Mouse (Mus musculus) lung, postnatal 36 days (tissue): Measurements from ENCODE around the gene Slc43a3.

Source experiments
- DNase-seq: peaks from one replicate; pipeline ENCODE4 v3.0.0; 2022; ENCODE audit warnings: mixed read lengths

Slc43a3 gene

DNA sequence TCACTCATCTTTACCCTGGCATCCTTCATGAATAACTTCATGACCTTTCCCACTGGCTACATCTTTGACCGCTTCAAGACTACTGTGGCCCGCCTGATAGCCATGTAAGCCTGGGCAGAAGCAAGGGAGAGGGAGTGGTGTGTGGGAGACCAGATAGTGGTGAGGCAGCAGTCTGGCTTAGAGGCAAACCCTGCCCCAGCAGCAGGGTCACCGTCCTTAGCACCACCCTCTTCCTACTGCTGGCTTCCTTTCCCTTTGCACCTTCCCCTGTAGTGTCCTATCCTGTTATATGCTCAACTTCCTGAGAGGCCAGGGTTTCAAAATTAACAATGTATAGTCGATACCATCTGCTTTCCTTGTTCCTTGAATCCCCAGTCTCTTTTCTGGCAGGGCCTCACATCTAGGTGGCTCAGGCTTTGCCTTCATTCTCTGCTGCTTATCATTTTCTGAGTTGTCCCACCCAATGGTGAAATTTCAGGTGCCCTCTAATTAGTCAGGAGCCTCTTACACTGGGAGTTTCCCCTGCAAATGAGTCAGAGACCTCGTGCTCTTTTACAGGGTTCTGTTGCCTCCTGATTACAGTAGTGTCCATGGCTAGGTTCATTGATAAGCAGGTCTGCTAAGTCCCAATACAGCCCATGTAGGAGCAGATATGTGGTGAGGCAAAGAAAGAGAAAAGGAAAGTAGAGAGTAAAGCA lies 2.0 kb downstream of the Slc43a3 start:
- peak; percentile 72 for DNase-seq

- DNase-seq: no peak
Observed at GRCm38 (mm10) chr2:84939306-84939705, 2.9 kb downstream of the Slc43a3 start.

DNA sequence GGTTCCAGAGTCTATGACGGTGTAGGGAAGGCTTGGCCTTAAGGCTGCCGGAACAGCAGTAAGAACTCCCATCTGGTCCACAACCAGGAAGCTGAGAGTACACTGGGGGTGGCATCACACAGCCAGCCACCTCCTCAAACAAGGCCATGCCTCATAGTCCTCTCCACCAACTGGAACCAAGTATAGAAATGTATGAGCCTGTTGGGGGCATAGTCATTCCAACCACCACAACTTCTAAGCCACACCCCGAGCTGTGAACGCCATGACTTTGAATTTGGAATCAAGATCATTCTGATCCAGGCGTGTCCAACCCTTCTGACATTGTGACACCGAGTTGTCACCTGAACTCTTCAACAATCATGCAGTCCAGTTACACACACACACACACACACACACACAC lies 3.3 kb downstream of the Slc43a3 start:
- DNase-seq: no peak

DNA sequence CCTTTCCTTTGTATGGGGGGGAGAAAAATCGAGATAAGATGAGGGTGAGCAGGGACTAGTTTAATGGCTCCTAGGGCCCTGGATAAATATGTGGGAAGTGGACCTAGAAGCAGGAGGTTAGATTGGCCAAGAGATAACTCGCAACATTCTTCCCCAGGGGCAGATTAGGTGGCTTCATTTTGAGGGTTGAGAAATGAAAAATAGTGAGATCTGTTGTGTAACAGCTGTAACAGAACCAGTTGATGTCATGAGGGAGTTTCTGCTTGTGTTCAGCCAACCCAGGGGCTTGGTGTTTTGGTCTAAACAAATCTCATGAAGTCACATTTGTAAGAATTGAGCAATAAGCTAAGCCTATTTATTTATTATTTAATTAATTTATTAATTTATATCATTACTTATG lies 5.0 kb downstream of the Slc43a3 start:
- DNase-seq: peak; percentile 42

GRCm38 (mm10) chr2:84941795-84942194 lies 5.4 kb downstream of the Slc43a3 start:
- no peak for DNase-seq

GRCm38 (mm10) chr2:84947154-84947771 lies 10.9 kb downstream of the Slc43a3 start:
- DNase-seq: peak; percentile 40

DNA sequence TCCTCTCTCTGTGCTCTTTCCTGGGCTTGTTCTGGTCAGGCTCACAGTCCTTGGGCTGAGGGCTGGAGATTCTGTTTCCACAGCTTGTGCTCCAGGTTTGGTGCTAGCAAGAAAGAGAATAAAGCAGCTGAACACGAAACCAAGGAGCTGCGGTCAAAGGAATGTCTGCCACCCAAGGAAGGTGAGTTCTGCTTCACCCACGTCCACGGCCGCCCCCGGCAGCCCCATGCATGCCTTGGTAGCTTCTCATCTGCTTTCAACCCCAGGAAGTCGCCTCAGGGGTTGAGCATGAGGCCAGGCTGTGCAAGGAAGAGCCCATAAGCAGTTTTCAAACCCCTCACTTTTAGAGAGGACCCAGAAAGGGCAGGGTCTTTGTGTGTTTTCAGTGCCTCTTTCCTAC lies 11.9 kb downstream of the Slc43a3 start:
- no peak for DNase-seq

GRCm38 (mm10) chr2:84948721-84949120 lies 12.3 kb downstream of the Slc43a3 start:
- no peak for DNase-seq

- DNase-seq: no peak
Observed at GRCm38 (mm10) chr2:84951027-84951426, 14.6 kb downstream of the Slc43a3 start.

DNA sequence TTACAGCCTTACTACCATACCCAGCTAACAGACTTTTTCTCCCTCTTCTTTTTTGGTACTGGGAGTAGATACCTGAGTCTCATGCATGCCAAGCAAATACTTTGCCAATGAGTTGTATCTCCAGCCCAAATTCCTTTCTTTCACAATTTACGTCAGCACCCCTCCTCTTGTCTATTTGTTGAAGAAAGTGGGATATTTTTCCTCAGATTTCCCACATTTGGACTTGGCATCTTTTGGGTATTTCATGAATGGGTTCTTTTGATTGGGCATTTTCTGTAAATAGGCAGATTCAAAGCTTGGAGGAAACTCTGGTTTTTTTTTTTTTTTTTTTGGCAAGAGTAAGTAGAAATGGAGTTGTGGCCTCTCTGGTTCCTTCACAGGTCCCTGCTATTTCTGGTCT lies 15.9 kb downstream of the Slc43a3 start:
- DNase-seq: no peak

GRCm38 (mm10) chr2:84952693-84953092 lies 16.3 kb downstream of the Slc43a3 start:
- no peak for DNase-seq

GRCm38 (mm10) chr2:84955435-84955834 lies 19.1 kb downstream of the Slc43a3 start:
- no peak for DNase-seq

GRCm38 (mm10) chr2:84956274-84956673 lies 19.9 kb downstream of the Slc43a3 start:
- peak; percentile 62 for DNase-seq

GRCm38 (mm10) chr2:84958588-84959264 lies 22.3 kb downstream of the Slc43a3 start:
- no peak for DNase-seq

DNA sequence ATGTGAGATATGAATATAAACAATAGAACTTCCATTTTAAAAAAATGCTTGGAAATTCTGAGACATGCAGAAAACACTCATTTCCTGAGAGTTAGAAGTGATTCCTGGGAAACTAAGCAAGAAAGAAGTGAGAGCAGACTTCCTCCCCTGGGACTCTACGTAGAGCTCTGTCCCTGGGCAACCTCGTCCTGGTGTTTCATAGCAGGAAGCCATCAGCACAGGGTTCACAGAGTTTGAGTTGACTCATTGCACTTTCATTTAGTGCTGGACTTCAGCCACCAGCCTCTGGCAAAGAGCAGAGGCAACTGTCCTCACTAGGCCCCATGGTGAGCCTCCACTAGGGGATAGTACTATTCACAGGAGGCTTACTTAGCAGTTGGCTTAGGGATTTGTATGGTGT lies 24.9 kb downstream of the Slc43a3 start:
- peak; percentile 74 for DNase-seq

DNA sequence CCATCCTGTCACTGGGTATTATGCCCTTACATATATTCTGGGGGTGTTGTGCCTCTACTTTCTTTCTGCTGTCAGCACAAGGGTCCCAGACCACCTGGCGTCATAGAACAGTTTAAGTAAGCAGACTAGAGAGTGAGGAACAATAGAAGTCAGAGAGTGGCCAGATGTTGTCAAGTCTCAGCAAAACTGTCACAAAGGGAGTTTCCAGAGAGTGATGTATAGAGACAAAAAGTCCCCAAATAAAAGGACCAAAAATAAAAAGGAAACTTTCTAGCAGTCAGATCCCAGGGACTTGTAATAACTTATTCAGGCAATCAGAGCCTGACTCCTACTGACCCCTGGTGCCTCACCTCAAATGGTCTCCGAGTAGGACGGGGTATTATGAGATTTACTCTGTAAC lies 25.5 kb downstream of the Slc43a3 start:
- no peak for DNase-seq

DNA sequence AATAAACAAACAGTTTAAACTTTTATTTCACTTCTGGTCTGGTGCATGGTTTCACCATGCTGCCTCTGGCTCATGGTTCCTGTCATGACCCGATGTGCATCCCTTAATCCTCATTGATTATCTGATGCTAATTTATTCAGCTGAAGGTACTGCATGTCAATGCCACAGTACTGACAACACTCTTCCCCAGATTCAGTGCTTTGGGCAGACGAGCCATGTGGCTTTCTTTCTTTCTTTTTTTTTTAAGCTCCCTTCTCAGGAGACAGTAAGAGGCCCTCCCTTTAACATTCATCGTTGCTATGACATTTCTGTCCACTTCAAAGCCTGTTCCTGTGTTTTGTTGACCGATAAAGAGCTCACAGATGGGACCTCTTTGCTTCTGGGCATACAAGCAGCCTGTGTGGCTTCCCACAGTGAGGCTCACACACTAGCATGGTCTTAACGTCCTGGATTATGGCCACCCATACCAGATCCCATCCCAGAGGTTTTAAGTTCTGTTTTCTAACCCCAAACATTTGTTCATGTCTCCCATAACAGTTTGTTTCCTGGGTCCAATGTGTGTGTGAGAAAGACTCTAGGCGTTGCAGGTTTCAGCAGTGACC lies 26.6 kb downstream of the Slc43a3 start:
- DNase-seq: no peak

GRCm38 (mm10) chr2:84964111-84964801 lies 27.9 kb downstream of the Slc43a3 start:
- no peak for DNase-seq

- DNase-seq: no peak
Observed at GRCm38 (mm10) chr2:84967318-84967991, 31.1 kb downstream of the Slc43a3 start.

- DNase-seq: no peak
Observed at GRCm38 (mm10) chr2:84975580-84975979, 39.2 kb downstream of the Slc43a3 start.

GRCm38 (mm10) chr2:84980188-84980587 lies 43.8 kb downstream of the Slc43a3 start, which contains the start of gene Prg2:
Gene Prg2, plus strand, starts transcription at chr2:84980461.
- DNase-seq: no peak

- no peak for DNase-seq
Observed at GRCm38 (mm10) chr2:84987930-84988329, 51.6 kb downstream of the Slc43a3 start, which contains the start of gene Prg3. Gene Prg3, plus strand, starts transcription at chr2:84988215.
